Mouse (Mus musculus): ENCODE data around the gene Gm29427.

GRCm38 (mm10) chr1:130633761-130634410 lies 81.7 kb downstream of the Gm29427 start:
- no peak for TF ChIP-seq GATA1 (IDR thresholded peaks at IDR 0.05; ENCODE audit: borderline replicate concordance, low read length)
- no peak for TF ChIP-seq FLI1 (IDR thresholded peaks at IDR 0.05; ENCODE audit: low read length)

All from megakaryocyte, embryonic 14.5 days (primary cell).